ENCODE assay signal across 10 mouse cellular contexts in genomic region chr12:83375015-83375831, GRCm38 (mm10).
DNase-seq lines count a peak whose midpoint lies in the region; ATAC-seq and TF ChIP-seq lines count a peak whose summit lies in the region.
"Had no signal": no experiment of that assay in that cellular context is flagged by ENCODE, and none has a peak within 500 bp of the region (broad histone marks: within the 10 kb centered on the region; RNA-seq: fewer than 3 reads in every experiment).

No protein-coding gene starts in this region.

- no peak overlapping the region for H3K9ac ChIP-seq in stomach, postnatal 0 days (ENCODE audit: low read length)
- no peak overlapping the region for H3K9ac ChIP-seq in hindbrain, embryonic 16.5 days (ENCODE audit: low read depth, low read length)

- TF ChIP-seq EP300 in stomach, postnatal 0 days (optimal IDR thresholded peaks at IDR 0.05), result no peak

- peak; percentile 88 for ATAC-seq in granulocyte monocyte progenitor cell, adult 5-6 weeks (replicated peaks; ENCODE audit: poor library complexity, severe bottlenecking)
- ATAC-seq in stomach, postnatal 0 days (ENCODE audit: low FRiP score, low TSS enrichment), result peak; percentile 40; the same call in 1 of the 2 replicates
- ATAC-seq in hindbrain, embryonic 16.5 days, result no peak

- H3K36me3 ChIP-seq in limb, embryonic 10.5 days, result no peaks in the 10 kb centered on the region
- no peaks in the 10 kb centered on the region for H3K36me3 ChIP-seq in stomach, postnatal 0 days (ENCODE audit: control insufficient read depth, insufficient read depth, low read length)
- no peaks in the 10 kb centered on the region for H3K36me3 ChIP-seq in hindbrain, embryonic 16.5 days (ENCODE audit: control insufficient read depth, insufficient read depth, low read length)

- 81% methylated on average over 12 of the region's 12 CpGs for WGBS in limb, embryonic 10.5 days
- WGBS in stomach, postnatal 0 days, result 75% methylated on average over 12 of the region's 12 CpGs
- 84% methylated on average over 12 of the region's 12 CpGs for WGBS in hindbrain, embryonic 16.5 days

- H3K27me3 ChIP-seq in limb, embryonic 10.5 days (ENCODE audit: low read depth, poor library complexity, severe bottlenecking), result no peaks in the 10 kb centered on the region
- no peaks in the 10 kb centered on the region for H3K27me3 ChIP-seq in stomach, postnatal 0 days (ENCODE audit: control insufficient read depth, insufficient read depth, low read length)
- no peaks in the 10 kb centered on the region for H3K27me3 ChIP-seq in hindbrain, embryonic 16.5 days (replicated peaks; ENCODE audit: control insufficient read depth, insufficient read depth, low read length)

- no peak overlapping the region for H3K4me3 ChIP-seq in limb, embryonic 10.5 days
- H3K4me3 ChIP-seq in stomach, postnatal 0 days (ENCODE audit: low read depth, low read length), result no peak overlapping the region
- no peak overlapping the region for H3K4me3 ChIP-seq in hindbrain, embryonic 16.5 days (ENCODE audit: low read length)

- no peak for TF ChIP-seq CTCF in stomach, postnatal 0 days (IDR thresholded peaks at IDR 0.05; ENCODE audit: low read depth)

- intact Hi-C loops in heart, postnatal 25 days (cut with DNase I), result no loop called here

- H3K4me1 ChIP-seq in limb, embryonic 10.5 days, result peaks cover 21% of the 10 kb centered on the region
- no peaks in the 10 kb centered on the region for H3K4me1 ChIP-seq in stomach, postnatal 0 days (replicated peaks; ENCODE audit: control insufficient read depth, insufficient read depth)
- no peaks in the 10 kb centered on the region for H3K4me1 ChIP-seq in hindbrain, embryonic 16.5 days (ENCODE audit: control insufficient read depth, insufficient read depth, low read depth, low read length)

- DNase-seq in heart, adult 11 months, result peak; percentile 94
- DNase-seq in heart, postnatal 25 days (ENCODE audit: low spot score), result no peak
- DNase-seq in limb, embryonic 10.5 days (ENCODE audit: low spot score), result no peak
- no peak for DNase-seq in stomach, postnatal 0 days (ENCODE audit: low spot score)
- DNase-seq in layer of hippocampus, adult 9-11 months, result no peak
- no peak for DNase-seq in frontal cortex, postnatal 14 days (ENCODE audit: low spot score in 2 of 2)
- DNase-seq: kidney, adult 8-10 months; lung, postnatal 36 days had no signal

- H3K27ac ChIP-seq in limb, embryonic 10.5 days, result 0 out of 2 replicates have a peak overlapping the region, but pooled peaks have one; percentile 19
- no peak overlapping the region for H3K27ac ChIP-seq in stomach, postnatal 0 days (replicated peaks)
- no peak overlapping the region for H3K27ac ChIP-seq in hindbrain, embryonic 16.5 days (ENCODE audit: low read depth, low read length)

- H3K4me2 ChIP-seq in stomach, postnatal 0 days (replicated peaks; ENCODE audit: low read depth), result no peak overlapping the region
- no peak overlapping the region for H3K4me2 ChIP-seq in hindbrain, embryonic 16.5 days (ENCODE audit: low read length)

- H3K9me3 ChIP-seq in limb, embryonic 10.5 days (replicated peaks), result no peaks in the 10 kb centered on the region
- H3K9me3 ChIP-seq in stomach, postnatal 0 days (ENCODE audit: control insufficient read depth, low read length), result no peaks in the 10 kb centered on the region
- H3K9me3 ChIP-seq in hindbrain, embryonic 16.5 days (ENCODE audit: control insufficient read depth, low read length), result no peaks in the 10 kb centered on the region
